Mouse (Mus musculus): ENCODE results near the gene Rpl28.
A peak's percentile ranks its signal among the peaks of the same experiment; 100 is the strongest.
"Not testable (repeated sequence)": the region's sequence is repeated elsewhere in the genome, so short reads cannot be mapped to it uniquely, and the experiment has no call there.

Rpl28 gene

GRCm38 (mm10) chr7:4783667-4784268, 8.9 kb upstream of the Rpl28 start:
- no peak for DNase-seq

- peak; percentile 75 for DNase-seq
Observed at GRCm38 (mm10) chr7:4788499-4789435, 3.9 kb upstream of the Rpl28 start.

DNA sequence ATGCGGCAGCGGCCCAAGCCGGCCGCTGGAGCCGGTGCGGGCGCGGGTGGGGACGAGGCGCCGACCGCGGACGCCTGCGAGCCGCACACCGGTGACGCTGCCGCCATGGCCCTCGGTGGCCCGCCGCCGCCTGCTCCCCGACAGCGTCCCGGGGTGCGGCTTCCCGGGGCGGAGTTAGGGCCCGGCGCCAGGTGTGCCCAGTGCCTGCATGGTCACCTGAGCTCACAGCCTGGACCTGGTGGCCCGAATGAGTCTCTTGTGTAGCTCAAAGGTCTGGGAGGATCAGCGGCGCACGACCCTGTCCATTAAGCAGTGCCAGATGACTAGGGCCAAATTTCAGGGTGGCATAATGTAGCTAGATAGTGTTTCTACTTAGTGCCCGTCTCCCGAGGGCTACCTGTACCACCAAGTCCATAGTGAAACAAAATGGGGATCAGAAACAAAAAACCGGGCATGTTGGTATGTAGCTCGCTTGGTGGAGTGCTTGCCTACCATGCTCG, 3.2 kb upstream of the Rpl28 start, which contains the start of gene Tmem238:
TSS of gene Tmem238 (minus strand) at position 221 of the 500 bp plus-strand sequence.
- DNase-seq, result no peak

DNA sequence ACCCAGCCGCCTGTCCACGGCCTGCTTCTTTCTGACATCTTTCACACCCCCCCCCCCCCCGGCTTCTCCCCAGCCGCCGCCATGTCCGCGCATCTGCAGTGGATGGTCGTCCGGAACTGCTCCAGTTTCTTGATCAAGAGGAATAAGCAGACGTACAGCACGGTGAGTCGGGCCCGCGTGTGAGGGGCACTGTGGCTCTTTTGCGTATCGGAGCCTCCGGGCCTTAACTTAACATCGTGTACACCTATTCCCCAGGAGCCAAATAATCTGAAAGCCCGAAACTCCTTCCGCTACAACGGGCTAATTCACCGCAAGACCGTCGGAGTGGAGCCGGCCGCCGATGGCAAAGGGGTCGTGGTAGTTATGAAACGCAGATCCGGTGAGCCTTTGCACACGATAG, 574 bp downstream of the Rpl28 start:
- DNase-seq, result not testable (repeated sequence)

- DNase-seq, result no peak
Observed at GRCm38 (mm10) chr7:4793674-4794073, 1.0 kb downstream of the Rpl28 start.

DNA sequence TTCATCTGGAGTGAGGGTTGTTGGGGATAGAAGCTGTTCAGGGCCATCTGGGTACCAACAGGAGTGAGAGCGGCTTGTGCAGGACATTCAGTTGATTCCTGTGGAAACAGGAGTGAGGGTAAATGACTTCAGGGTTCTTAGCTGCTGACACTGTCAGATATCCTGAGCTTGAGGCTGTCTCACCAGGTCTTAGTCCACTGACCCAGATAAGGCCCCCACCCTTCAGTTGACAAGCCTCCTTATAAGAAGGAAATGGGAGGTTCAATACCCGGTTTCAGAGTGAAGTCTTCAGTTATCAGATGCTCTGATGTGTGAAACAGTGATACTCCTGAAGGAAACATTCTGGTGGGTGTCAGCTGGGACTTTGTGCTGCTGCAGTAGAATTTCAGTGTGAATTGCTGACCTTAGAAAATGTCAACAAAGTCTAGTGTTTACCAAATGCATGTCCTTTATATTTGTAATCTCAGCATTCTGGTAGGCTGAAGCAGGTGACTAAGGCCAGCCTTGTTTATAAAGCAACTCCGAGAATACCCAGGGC, 2.0 kb downstream of the Rpl28 start:
- DNase-seq, result no peak

DNA sequence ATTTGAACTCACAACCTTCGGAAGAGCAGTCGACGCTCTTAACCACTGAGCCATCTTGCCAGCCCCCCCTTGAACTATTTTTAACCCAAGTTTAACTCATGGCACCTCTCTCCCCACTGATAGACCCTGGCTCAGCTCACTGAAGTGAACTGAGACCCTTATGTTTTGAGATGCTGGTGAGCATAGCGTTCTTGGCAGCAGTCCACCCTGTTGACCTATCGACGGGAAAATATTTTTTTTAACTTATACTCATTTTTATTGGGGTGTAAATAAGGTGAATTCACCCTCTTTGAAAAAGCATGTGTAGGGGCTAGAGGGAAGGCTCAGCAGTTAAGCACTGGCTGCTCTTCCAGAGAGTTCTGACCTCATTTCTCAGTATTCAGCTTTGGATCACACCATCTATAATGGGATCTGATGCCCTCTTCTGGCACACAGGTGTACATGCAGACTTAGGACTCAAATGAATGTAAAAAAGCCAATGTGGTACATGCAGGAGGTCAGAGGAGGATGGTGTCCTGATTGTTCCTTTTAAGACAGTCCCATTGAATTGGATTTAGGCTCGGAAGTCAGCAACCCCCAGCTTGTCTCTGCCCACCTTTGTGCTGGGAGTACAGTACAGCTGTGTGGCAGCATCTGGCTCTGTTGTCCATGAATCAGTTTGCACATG, 3.2 kb downstream of the Rpl28 start:
- peak; percentile 76 for DNase-seq

DNA sequence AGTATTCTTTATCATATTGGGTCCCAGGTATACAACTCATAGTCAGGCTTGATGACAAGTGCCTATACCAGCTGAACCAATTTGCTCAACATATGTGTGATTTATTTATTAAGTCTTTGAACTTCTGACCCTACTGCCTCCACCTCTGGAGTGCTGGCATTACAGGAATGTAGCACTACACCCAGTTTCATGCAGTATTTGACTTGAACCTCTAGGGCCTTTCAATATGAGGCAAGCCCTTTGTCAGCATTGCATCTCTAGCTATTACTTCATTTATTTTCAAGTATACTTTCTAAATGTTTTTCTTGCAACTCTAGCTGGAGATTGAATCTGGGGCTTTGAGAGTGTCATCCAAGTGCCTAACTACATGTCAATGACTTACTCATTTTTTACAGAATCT, 9.6 kb downstream of the Rpl28 start:
- DNase-seq, result no peak

GRCm38 (mm10) chr7:4806716-4807115, 14.0 kb downstream of the Rpl28 start:
- DNase-seq, result peak; percentile 71

DNA sequence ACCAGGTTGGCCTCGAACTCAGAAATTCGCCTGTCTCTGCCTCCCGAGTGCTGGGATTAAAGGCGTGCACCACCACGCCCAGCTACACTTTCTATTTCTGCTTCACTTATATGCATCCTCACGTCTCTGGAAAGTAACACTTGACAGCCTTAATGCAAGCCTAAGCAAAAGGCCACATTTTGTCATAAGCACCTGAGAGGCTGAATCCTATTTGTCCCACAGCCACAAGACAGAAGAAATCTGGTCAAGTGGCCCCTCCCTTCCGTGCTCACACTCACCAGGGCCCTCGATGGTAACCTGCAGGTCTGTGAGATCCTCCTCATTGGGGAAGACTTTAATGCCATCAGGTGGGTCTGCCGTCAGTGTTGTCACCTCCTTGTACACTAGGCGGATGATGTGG, 18.5 kb downstream of the Rpl28 start:
- not testable (repeated sequence) for DNase-seq

DNA sequence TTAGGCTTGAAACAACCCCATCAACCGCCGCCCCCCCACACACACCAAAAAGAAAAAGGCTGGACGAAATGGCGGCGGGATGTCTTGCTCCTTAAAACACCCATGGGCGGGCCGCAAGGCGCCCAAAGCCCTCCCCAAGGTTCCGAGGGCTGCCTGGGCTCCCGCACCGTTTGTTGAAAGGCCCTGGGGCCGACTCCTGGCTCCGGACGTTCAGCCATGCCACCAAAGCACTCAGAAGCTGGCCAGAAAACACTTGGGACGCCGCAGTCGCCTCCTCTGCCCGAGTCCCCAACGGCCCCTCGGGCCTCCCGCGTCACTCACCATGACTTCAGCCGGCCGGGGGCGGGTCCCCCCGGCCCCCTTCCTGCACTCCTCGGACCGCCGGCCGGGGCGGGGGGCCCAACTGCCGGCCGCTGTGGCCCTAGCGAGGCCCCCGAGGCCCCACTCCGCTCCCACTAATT, 19.2 kb downstream of the Rpl28 start:
- peak; percentile 67 for DNase-seq

DNA sequence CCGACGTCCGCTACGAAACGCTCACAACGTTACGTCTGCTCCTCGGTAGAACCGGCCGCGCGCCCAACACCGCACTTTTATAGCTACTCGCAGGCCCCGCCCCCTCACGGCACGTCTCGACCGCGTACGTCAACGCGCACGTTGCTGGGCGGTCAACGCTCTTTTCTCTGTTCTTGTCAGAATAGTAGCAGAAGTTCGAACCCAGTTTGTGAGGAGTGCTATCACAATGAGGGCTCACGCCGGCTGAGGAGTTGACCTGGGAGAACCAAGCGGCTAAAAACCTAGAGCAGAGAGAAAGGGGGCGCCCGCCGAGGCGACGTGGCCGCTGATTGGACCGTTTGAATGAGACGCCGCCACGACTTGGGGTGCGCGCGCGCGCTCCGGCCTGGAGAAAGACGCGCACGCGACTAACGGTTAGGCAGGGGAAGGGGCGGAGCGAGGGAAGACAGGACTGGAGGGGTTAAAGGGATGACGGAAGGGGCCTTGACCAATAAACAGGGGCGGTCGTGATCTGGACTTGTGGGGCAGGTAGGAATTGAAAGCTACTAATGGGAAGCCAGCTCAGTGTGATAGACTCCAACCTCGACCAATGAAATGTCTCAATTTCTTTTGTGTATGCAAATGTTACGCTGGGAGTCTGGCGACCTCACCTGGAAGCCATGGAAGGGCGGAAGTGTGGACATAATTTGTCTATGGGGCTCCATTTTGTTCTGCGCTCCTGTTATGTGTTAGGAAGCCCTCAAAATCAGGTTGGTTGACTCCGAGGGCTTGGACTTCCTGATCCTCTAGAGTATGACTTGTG, 19.8 kb downstream of the Rpl28 start, which contains the start of gene Ube2s:
TSS of gene Ube2s (minus strand) at position 288 of the 802 bp plus-strand sequence.
- peak; percentile 100 for DNase-seq

DNA sequence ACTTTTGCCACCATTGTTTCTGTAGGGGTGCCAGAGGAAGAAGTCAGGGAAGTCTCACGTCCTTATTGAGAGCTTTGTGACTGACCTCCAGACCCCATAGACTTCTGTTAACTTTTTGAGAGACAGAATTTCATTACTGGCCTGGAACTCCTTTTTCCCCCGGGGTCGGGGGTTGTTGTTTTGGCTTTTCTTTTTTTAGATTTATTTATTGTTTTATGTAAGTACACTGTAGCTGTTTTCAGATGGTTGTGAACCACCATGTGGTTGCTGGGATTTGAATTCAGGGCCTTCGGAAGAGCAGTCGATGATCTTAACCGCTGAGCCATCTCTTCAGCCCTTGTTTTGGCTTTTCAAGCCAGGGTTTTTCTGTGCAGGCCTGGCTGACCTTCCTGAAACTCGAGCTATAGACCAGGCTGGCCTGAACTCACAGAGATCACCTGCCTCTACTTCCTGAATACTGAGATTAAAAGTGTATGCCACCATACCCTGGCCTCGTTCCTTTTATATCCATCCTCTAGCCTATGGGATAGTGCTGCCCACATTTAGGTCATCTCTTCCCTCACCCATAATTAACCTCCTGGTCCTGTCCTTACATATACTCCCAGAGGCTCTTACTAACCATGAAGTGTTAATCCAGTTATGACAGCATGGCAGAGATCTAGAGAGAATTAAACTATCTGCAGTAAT, 20.6 kb downstream of the Rpl28 start:
- peak; percentile 32 for DNase-seq

- no peak for DNase-seq
Observed at GRCm38 (mm10) chr7:4816559-4816958, 23.9 kb downstream of the Rpl28 start.

DNA sequence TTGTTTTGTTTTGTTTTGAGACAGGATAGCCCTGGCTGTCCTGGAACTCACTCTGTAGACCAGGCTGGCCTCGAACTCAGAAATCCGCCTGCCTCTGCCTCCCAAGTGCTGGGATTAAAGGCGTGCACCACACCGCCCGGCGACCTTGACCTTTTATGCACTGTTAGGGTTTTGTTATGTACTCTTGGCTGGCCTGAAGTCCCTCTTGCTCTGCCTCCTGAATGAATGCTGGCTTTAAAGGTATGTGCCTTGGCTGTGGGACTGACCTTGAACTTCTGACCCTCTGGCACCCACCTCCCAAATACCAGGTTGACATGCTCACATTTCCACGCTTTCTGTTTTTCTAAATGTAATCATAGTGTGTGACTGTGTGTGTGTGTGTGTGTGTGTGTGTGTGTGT, 28.3 kb downstream of the Rpl28 start:
- not testable (repeated sequence) for DNase-seq

GRCm38 (mm10) chr7:4821690-4822089, 29.0 kb downstream of the Rpl28 start:
- no peak for DNase-seq

- DNase-seq, result no peak
Observed at GRCm38 (mm10) chr7:4822162-4822907, 29.7 kb downstream of the Rpl28 start.

DNA sequence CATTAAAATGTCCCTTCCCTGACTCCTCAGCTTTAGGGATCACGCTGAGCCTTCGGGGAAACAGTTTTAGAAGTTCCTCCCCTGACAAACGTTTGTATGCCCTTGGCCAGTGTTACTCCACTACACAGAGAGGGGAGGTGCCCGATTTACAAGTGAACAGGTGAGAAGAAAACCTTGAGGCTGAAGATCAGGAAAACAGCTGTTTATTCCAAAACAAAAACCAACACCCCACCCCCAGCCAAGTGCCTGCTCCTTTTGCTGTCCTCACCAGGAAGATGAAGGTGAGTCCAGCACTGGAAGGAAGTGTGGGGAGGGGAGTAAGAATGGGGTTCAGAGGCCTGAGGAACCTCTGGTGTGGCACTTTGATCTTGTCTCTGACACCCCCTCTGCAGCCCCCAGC, 32.7 kb downstream of the Rpl28 start:
- DNase-seq, result no peak

DNA sequence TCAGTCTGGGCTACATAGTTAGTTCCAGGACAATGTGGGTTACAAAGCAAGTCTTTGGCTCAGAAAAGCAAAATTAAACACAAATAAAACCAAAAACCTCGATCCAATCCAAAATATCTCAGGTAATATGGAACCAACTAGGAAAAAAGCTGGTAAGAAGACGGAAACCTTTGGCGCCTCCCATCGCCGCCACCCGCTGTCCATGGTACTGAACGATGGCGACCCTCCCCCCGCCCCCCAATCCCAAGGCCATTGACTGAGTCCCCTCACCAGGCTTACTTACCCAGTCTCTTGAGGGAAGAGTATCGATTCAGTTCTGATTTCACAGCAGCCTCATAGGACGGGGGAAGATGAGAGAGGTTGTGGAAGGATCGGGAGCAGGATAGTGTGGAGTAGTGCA, 37.8 kb downstream of the Rpl28 start:
- DNase-seq, result peak; percentile 8

DNA sequence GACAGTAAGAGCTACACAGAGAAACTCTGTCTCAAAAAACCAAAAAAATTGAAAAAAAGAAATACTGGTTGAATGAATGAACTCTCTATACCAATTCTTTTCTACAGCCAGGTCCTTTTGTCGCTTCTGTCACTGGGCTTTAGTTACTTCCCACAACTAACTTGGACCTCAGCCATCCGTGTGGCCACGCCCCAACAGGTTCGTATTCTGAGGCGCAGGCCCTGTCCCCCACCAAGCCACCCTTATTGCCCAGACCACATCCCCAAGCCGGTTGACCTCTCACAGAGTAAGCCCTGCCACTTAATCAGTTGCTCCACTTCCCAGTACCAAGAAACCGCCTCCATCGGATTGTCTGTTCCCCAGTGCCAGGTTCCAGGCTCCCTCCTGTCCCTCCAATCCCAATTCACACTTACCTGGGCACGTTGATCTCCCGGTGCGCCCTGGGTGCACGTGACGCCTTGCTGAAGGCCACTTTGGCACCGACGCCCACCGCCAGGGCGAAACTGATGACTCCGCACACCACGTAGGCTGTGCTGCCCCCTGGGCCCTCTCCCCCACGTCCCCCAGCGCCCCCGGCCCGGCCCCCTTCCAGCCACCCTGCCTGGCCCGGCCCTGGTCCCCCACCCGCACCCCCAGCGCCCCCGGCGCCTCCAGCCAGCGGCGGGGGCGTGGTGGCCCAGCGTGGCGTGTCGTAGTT, 43.1 kb downstream of the Rpl28 start:
- DNase-seq, result no peak
